Mouse (Mus musculus) gastrocnemius, adult 8-10 months (tissue): ENCODE measurements around the gene Nptx2. TPM values are rescaled to one million over a fixed set of nuclear protein-coding genes. Genes with fewer than 3 reads are reported as not detected.

Experiments used
- DNase-seq, 2 experiments: peaks; one replicate each; pipeline ENCODE4 v3.0.0; 2022; ENCODE audit warnings: low spot score in 2 of 2
- total RNA-seq, 4 experiments: library from RNA; stranded (reverse); gene quantifications; 2 replicates each; pipeline ENCODE4 v1.2.4; 2022

Nptx2 gene
- total RNA-seq, 4 experiments from 2014 or later: not detected

DNA sequence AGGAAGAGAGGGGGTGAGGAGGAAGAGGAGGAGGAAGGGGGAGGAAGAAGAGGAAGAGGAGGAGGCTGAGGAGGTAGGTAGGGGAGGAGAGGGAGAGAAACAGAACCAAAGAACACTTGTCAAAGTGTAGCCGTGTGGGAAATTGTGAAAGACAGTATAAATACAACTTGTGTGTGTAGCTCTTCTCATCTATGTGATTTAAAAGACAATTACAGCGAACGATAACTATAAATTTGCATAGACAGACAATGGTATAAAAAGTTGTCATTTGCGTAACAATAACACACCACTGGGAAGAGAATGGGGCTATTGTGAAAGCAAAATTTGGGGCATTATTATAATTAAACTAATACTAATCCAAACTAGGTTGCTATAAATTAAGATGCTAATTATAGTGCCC is 20.0 kb downstream of the Nptx2 start:
- no peak for DNase-seq

DNA sequence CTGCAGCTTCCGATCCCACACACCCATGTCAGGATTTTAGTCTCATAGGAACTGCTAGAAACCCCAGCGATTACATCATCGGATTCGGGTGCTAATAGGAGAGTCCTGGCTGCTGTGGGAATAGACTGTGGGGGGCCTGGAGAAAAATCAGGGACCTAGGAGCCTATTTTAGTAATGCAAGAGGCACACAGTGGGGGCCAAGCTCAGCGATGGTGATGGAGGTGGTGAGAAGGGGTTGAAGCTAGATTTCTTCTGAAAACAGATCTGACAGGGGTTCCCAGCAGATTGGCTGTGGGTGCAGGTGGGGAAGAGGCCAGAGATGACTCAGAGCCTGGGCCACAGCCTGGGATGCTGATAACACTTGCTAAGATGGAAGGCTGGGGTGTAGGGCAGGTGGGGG is 39.4 kb downstream of the Nptx2 start:
- no peak for DNase-seq

- DNase-seq: no peak
Observed at GRCm38 (mm10) chr5:144591248-144591880, 45.7 kb downstream of the Nptx2 start.

DNA sequence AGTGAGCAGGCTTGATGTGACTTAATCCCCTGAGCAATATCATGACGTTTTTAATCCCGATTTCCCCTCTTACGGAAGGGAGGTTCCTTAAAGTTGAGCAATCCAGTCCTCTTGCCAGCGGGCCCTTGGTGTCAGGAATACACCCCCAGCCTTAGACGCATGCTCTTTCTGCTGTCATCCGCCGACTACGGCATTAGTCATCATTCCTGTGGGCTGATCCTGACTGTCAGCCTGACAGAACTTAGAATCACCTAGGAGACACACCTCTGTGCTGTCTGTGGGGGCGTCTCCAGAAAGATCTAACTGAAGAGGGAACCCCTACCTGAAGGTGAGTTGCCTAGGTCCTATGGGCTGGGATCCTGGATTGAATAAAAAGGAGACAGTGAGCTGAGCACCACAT is 49.1 kb downstream of the Nptx2 start:
- no peak for DNase-seq

Other genes with a start within 250 kb of the Nptx2 start
- under 1 TPM; 0.27 to 0.48 (median 0.37) TPM for gene Baiap2l1, start 187.8 kb upstream of the Nptx2 start, total RNA-seq
- under 1 TPM in 1 of 4 experiments, not detected in 3; 0.10 TPM for gene Tmem130, start 215.9 kb downstream of the Nptx2 start, total RNA-seq
- gene Trrap, start 221.8 kb downstream of the Nptx2 start, total RNA-seq: 10 to 100 TPM; 20.3 to 28.4 (median 24.6) TPM